Mouse (Mus musculus) inflammation-experienced regulatory T-cells, adult 16 weeks (primary cell): ENCODE results near the gene Gtf3c3. TPM values are rescaled to one million over a fixed set of nuclear protein-coding genes. Genes with fewer than 3 reads are reported as not detected.

Experiments
- polyA plus RNA-seq: library from polyadenylated mRNA; unstranded; fragments of 100-300 nt; shearing (Covaris generic); gene quantifications from one replicate; pipeline ENCODE4 v1.2.1, GENCODE M21; 2017

Gtf3c3 gene
- polyA plus RNA-seq, result 25.7 TPM

GRCm38 (mm10) chr1:54438340-54439079, at the start of gene Gtf3c3:
TSS of gene Gtf3c3 (minus strand) at chr1:54438971.

Other genes starting within 250 kb of the Gtf3c3 start
- not detected for gene Hecw2, start 243.8 kb downstream of the Gtf3c3 start, polyA plus RNA-seq
- gene Ccdc150, start 188.3 kb downstream of the Gtf3c3 start, polyA plus RNA-seq, result 0.52 TPM
- 17.9 TPM for gene Pgap1, start 118.7 kb upstream of the Gtf3c3 start, polyA plus RNA-seq